Mouse (Mus musculus): ENCODE data around the gene Vamp5.
A peak's percentile ranks its signal among the peaks of the same experiment; 100 is the strongest.

The Vamp5 gene

DNA sequence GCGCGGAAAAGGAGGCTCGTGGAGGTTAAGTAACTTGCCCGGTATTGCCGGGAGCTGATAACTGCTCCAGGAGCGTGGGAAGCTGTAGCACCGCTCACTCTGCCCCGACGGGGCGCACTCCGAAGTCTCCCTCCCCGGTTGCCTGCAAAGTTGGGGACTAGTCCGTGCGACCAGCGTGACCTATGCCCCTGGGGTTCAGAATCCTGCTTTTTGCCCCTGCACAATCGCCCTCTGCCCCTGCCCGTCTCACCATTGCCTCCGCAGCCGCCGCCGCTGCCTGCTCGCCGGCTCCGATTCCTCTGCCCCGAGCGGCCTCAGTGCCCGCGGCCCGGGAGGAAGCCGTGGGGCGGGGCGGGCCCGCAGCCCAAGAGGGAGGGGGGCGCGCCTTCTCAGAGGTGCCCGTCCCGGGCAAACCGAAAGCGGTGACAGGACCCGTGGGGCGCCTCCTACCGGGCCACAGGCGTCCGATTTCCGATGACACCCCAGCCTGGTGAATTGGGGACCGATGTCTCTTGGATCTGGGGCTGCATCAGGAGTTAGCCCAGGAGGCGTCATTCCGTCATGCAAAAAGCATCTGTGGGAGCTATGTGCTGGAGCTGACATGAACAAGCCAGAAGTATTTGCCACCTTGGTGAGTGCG lies at the start of gene Vamp5:
Gene Vamp5, minus strand, starts transcription at position 338 of the 640 bp plus-strand sequence.
- no peak for DNase-seq (ENCODE audit: low read depth, low spot score)

DNA sequence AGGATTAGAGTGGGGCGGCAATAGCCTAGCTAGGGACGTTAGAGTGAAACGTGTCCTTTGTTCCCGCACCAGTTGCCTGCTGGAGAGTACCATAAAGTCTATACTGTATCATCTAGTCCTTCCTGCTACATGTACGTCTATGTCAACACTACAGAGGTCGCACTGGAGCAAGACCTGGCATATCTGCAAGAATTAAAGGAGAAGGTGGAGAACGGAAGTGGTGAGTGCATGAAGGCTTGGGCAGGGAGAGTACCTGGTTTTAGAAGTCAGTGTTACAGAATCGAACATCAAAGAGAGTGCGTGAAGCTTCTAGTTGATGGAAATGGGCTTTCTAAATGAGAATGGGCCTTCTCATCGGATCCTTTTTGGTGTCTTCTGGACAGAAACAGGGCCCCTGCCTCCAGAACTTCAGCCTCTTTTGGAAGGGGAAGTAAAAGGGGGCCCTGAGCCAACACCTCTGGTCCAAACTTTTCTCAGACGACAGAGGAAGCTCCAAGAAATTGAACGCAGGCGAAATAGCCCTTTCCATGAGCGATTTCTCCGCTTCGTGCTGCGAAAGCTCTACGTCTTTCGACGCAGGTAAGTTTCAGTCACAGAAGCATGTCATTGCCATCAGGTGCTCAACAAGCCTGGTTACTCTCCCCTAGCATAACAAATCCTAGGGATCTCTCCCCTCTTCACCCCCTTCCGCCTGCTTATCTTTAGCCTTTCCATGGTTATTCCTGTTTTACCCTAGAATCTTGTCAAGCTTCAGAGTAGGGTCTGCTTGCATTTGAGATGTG lies 49.0 kb upstream of the Vamp5 start:
- DNase-seq (ENCODE audit: low read depth, low spot score) = no peak

DNA sequence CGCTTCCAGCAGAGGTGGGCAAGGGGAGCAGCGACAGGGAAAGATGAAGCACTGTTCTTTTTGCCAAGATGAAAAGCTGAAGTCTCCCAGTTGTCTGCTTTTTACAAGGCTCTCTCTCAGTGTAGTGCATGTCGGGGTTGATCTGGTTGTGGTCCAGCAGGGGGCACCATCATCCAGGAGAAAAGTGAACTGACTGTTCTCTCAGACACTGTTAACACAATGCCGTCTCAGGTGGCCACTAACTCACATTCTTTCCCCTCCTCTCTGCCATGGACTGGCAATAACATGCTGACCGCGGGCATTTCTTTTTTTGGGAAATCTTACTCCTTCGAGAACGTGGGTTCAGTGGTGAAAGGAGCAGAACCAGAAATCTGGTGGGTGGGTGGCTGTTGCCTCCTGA lies 47.8 kb upstream of the Vamp5 start:
- peak; percentile 83 for DNase-seq (ENCODE audit: low read depth, low spot score)

DNA sequence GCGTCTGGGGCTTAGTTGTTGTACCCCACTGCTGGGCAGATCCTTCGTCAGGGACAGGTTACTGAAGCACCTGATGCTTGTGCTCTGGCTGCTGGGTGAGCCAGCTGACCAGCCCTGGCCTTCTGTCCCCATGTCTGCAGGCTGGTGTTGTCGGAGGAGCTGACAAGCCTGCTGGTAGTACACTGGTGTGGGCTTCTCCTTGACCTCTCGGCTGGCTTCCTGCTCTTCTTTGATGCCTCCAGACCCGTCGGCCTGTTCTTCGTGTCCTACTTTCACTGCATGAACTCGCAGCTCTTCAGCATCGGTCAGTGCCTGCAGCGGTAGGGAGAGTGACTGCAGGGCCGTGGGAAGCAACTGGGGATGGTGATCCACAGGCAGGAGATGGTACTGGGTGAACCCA lies 45.4 kb upstream of the Vamp5 start:
- DNase-seq (ENCODE audit: low read depth, low spot score) = no peak

DNA sequence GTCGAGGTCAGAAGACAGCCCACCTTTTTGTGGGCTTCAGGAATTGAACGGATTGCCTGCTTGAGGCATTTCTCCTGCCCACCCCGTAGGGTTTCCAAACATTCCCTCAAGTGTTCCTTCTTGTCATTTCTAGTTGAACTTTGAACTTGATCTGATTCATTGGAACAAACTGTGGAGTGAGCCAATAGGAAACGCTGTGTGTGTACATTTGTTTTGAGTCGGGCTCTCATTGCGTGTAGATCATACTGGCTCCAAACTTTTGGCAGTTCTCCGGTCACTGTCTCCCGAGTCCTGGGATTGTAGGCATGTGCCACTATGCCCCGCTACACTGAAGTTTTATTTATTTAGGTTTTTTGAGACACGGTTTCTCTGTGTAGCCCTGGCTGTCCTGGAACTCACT lies 40.6 kb upstream of the Vamp5 start:
- no peak for DNase-seq (ENCODE audit: low read depth, low spot score)

DNA sequence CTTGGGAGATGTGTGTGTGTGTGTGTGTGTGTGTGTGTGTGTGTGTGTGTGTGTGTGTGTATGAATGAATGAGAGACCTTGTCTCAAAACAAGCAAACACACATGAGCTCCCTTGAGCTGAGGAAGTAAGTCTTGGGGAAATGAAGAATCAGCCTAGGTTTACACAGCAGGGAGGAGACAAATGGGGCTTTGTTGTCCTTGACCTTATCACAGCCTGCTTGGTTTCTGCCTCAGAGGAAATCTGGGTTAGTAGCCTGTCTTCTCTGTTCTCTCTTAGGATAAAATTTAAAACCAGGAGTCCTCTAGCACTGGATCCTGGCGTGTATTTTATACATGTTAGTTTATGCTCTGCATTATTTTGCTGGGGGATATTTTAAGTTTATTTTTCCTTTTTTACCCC lies 39.5 kb upstream of the Vamp5 start:
- DNase-seq (ENCODE audit: low read depth, low spot score) = no peak

DNA sequence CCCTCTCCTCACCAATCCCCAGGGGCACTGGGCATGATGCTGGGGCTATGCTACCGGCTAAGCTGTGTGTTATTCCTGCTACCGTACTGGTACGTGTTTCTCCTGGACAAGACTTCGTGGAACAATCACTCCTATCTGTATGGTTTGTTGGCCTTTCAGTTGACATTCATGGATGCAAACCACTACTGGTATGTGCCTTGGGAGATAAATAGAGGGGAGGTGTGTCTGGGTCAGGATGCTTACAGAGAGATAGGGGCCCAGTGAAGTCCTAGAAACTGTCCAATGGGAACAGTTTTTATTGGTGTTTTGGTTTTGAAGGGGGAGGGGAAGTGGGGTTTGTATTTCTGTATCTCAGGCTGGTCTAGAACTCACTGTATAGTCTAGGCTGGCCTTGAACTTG lies 38.0 kb upstream of the Vamp5 start:
- DNase-seq (ENCODE audit: low read depth, low spot score) = no peak

DNA sequence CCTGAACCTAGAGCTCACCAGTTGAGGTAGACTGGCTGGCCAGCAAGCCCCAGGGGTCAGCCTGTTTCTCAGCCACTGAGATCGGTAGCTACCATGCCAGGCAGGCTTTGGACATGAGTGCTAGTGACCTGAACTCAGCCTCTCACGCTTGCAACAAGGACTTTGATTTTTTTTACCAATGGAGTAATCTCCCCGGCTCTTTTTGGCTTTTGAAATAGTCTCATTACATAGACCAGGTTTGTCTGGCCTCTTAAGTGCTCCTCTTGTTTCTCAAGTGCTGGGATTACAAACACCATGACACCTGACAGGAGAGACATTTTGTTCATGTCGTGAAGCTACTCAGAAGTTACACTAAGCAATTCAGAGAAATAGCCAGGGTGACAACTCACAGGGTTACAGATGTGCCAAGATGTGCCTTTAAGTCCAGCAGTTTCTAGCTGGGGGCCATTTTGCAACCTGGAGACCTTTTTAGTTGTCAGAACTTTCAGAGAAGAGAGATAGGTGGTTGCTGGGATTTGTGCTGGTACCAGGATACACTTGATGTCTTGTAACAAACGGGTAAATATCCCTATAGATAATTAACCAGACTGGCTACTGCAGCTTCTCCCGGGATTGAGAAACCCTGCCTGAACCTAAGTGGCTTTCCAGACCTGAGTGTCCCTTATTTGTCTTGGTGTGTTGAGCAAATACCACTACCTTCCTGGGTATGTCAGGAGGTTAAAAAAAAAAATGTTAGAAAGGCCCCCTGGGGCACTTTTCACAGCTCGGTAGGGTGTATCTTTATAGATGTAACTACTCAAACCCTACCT lies 35.9 kb upstream of the Vamp5 start:
- DNase-seq (ENCODE audit: low read depth, low spot score) = no peak

DNA sequence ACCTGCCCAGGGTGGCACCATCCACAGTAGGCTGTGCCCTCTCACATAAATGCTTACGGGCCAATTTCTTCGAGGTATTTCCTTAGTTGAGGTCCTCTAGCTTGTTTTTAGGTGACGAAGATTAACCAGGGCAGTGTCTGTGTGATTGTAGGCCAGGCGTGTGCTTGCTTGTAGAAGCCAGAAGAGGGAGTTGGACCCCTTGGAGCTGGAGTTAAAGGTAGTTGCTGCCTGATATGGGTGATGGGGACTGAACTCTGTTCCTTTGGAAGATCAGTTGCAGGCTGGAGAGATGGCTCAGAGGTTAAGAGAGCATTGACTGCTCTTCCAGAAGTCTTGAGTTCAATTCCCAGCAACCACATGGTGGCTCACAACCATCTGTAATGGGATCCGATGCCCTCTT lies 34.9 kb upstream of the Vamp5 start:
- DNase-seq (ENCODE audit: low read depth, low spot score) = no peak

DNA sequence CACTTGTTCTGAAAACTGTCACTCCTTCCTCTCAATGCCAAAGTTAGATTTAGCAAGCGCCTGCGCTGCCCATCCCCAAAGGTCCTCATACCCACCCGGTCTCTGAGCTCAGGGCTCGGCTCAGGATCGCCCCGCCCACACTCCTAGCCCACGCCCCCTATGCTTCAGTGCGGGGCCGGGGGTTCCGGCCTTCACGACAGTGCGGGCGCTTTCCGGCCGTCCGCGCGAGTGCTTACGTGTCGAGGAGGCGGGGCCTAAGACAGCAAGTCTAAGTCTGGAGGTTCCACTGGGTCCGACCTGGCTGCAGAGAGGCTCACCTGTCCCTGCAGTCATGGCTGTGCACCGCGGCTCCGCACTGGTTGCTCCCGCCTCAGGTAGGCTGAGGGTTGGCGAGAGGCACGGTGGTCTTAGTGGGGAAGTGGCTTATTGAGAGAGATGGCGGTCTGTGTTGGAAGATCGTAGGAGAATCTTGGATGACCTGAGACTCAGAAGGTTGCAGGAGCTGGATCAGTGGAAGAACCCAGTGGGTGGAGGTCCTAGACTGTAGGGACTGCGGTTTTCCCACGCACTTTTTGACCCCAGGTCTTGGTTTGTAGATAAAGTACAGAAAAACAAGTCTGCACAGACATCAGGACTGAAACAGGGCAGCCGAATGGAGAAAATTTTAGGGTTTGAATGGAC lies 33.9 kb upstream of the Vamp5 start, which contains the start of gene Ggcx:
Gene Ggcx, plus strand, starts transcription at position 233 of the 681 bp plus-strand sequence.
- DNase-seq (ENCODE audit: low read depth, low spot score) = peak; percentile 96

DNA sequence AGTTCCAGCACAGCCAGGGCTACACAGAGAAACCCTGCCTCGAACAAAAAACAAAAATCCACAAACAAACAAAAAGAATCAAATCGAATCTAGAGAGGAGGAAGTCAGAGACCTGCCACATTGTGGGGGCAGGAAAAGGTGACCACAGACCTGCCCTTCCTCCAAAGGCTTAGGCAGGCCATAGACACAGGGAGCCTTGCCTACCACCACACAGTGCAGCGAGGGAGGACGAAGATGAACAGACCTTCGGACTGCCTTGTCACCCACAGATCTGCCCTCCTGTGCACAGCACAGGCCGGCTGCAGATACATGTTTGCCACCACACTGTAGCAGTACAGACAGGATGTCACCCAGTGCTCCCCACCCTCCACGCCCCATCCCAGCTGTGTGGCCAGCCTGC lies 30.2 kb upstream of the Vamp5 start:
- DNase-seq (ENCODE audit: low read depth, low spot score) = no peak

DNA sequence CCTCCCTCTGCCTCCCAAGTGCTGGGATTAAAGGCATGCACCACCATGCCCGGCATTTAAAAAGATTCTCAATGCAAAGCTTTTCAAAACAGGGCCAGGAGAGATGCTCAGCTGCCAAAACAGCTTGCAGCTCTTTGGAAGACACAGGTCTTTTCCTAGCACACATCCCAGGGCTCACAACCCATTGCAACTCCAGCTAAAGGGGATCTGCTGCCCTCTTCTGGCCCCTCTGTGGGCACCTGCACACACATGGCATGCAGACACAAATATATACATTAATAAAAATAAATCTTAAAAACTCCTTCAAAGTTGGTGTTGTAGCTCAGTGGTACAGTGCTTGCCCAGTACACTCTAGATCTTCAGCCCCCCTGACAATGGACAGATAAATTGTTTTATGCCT lies 29.7 kb upstream of the Vamp5 start:
- no peak for DNase-seq (ENCODE audit: low read depth, low spot score)

DNA sequence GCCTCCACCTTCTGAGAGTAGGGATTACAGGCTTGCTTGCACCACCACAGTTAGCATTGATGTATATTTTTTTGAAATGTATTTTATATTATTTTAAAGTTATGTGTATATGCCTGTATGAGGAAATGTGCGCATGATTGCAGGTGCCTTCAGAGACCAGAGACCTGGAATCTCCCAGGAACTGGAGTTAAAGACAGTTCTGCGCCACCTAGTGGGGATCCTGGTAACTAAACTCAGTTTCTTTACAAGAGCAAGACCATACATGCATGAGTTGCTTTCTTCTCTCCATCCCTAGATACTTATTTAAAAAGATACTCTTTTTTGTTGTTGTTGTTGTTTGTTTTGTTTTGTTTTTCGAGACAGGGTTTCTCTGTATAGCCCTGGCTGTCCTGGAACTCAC lies 29.3 kb upstream of the Vamp5 start:
- DNase-seq (ENCODE audit: low read depth, low spot score) = peak; percentile 82

DNA sequence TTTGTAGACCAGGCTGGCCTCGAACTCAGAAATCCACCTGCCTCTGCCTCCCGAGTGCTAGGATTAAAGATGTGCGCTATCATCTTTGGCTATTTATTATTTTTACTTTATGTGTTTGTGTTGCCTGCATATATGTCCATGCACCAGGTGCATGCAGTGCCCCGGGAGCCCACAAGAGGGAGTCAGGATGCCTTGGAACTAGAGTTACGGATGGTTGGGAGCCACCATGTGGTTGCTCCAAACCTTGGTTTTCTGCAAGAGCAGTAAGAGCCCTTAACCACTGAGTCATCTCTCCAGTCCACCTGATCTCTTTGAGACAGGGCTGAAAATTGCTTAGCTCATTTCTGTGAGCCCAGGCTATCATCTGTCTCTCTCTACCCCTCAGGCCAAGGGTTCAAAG lies 26.9 kb upstream of the Vamp5 start:
- peak; percentile 92 for DNase-seq (ENCODE audit: low read depth, low spot score)

DNA sequence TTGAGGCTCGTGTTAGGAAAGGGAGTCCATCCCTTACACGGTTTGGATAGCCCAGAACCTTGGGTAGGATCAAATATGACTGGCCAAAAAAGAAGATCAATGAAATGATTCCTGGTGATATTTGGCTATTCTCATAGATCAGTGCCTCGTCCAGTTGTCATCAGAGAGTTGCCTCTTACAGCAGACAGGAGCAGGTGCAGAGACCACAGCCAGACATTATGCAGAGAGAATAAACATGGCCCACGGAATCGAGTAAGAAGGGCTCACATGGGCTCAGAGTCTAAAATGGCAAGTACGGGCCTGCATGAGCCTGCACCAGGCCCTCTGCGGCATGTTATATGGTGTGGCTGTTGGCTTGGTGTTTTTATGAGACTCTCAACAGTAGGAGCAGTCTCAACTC lies 25.1 kb upstream of the Vamp5 start:
- DNase-seq (ENCODE audit: low read depth, low spot score) = no peak

DNA sequence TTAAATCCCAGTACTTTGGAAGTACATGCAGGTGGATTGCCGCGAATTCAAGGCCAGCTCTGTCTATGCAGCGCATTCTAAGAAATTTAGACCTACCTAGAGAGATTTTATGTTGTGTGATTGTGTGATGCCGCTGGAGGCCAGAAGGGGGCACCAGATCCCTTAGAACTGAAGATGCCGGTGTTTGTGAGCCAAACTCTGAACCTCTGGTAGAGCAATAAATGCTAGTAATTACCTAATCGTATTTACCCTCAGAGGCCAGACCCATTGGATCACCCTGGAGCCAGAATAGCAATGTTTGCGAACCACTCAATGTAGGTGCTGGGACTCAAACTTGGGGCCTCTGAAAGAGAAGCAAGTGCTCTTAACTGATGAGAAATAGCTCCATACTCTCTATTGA lies 21.6 kb upstream of the Vamp5 start:
- peak; percentile 77 for DNase-seq (ENCODE audit: low read depth, low spot score)

DNA sequence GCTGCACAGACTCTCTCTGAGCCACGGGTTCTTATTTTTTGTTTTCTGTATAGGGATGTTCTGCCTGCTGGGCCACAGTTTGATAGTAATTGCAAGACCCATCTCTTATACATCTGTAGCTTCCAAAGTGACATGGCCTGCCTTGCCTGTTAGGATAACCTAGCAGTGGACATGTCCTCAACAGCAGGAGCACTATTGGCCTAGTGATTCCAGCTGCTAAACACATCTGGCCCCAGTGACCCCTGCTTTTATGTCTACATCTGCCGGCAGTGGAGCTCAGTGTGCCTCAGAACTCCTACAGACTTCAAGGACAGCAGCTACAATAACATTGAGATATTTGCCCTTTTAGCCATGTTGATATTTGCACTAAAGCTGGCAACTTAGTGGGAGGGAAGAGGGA lies 19.7 kb upstream of the Vamp5 start:
- no peak for DNase-seq (ENCODE audit: low read depth, low spot score)

DNA sequence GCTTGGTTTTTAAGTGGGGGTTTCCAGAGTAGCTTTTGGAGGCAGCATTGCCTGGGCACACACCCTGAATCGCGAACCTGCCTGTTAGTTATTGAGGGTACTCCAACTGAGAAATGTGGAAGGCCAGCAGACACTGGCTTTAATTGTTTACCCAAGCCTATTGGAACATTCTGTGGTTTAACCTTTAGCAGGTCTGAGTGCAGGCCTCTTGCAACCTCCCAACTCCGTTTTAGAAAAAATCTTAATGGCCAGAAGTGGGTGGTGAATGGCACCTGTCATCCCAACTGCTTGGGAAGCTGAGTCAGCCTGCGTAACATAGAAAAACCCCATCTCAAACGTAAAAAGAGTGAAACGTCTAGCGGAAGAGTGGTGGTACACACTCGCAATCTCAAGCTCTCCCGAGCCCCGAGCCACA lies 16.6 kb upstream of the Vamp5 start:
- DNase-seq (ENCODE audit: low read depth, low spot score) = no peak

DNA sequence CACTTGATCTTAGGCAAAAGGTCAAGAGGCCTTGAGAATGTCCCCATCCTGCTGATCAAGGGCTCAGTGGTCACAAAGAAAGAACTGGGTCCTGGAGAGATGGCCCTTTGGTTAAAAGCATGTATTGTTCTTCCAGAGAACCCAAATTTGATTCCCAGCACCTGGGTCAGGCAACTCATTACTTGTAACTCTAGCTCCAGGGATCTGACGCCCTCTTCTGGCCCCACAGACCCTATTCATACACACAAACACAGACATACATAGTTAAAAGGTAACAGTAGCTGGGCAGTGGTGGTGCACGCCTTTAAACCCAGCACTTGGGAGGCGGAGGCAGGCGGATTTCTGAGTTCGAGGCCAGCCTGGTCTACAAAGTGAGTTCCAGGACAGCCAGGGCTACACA lies 12.1 kb upstream of the Vamp5 start:
- no peak for DNase-seq (ENCODE audit: low read depth, low spot score)

DNA sequence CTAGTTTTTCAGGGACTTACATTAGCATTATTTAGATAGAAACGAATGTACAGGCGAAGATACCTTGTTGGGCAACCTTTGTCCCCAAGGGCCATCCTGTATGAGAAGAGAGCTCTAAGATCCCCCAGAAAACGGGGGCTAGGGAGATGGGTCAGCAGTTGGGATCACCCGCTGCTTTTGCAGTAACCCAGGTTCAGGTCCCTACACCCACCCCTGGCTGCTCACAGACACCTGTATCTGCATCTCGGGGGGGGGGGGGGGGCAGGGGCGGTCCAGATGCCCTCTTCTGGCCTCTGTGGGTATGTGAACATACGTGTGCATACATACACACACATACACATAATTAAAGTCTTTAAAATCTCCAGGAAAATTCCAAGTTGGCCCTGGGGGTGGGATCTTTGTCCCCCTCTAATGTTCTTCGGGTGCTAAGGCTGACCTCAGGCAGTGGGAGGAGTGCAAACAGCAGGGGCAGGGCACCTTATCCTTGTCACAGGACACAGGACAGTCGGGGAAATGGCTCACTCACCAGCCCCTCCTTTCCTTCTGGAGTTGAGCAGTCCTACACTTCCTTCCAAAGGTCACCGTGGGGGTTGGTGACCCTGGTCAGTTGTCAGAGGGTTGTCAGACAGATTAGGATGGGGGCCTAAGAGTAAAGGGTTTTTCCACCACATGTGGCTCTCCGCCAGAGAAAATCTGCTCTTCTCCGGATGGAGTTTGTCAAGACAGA lies 10.7 kb upstream of the Vamp5 start:
- DNase-seq (ENCODE audit: low read depth, low spot score) = peak; percentile 59
